Mouse (Mus musculus) CH12.LX (cell line): ENCODE measurements around the gene Wdcp. TPM values are rescaled to one million over a fixed set of nuclear protein-coding genes. Genes with fewer than 3 reads are reported as not detected.

Experiments used
- DNase-seq: peaks from one replicate; pipeline ENCODE4 v3.0.0-alpha.2; 2013; ENCODE audit errors: extremely low read depth
- H3K27ac ChIP-seq: 2 replicates; pipeline ENCODE4 v1.5.1; 2012; ENCODE audit warnings: low read depth, mild to moderate bottlenecking, control low read depth, moderate library complexity; ENCODE audit not compliant: insufficient read depth
- H3K27me3 ChIP-seq: replicated peaks from 2 replicates; pipeline ENCODE3; 2012; ENCODE audit warnings: inconsistent platforms
- H3K36me3 ChIP-seq, 2 experiments: replicated peaks in 1 of 2; 2 replicates each; pipeline versions ENCODE3 to v1.6.1; 2012; ENCODE audit warnings: inconsistent platforms in 1 of 2, low read length in 1 of 2, mild to moderate bottlenecking in 1 of 2, mixed read lengths in 1 of 2, moderate library complexity in 1 of 2; ENCODE audit not compliant: control insufficient read depth in 1 of 2, insufficient read depth in 1 of 2
- H3K4me1 ChIP-seq, 2 experiments: 2 replicates each; pipeline ENCODE4 v1.6.1; 2012; ENCODE audit warnings: inconsistent platforms in 1 of 2, moderate library complexity in 1 of 2; ENCODE audit not compliant: insufficient read depth in 2 of 2, control insufficient read depth in 1 of 2
- H3K4me2 ChIP-seq: 2 replicates; pipeline ENCODE4 v1.6.1; 2012; ENCODE audit warnings: low read depth, mild to moderate bottlenecking, control low read depth; ENCODE audit not compliant: poor library complexity, insufficient read depth, severe bottlenecking
- H3K4me3 ChIP-seq, 3 experiments: fragments of 150-350 bp in 1 of 3; sonication (generic) in 1 of 3; replicated peaks in 1 of 3; 2 replicates each; pipeline versions ENCODE3 to v1.5.1; 2011 to 2012; ENCODE audit warnings: low read depth in 2 of 3, low read length in 2 of 3, mild to moderate bottlenecking in 2 of 3, moderate library complexity in 2 of 3, control low read depth in 1 of 3, improper control_type of control experiment in 1 of 3, inconsistent platforms in 1 of 3, mixed read lengths in 1 of 3; ENCODE audit not compliant: poor library complexity in 1 of 3
- H3K79me2 ChIP-seq: replicated peaks from 2 replicates; pipeline ENCODE4 v1.6.1; 2012; ENCODE audit warnings: mild to moderate bottlenecking, moderate library complexity; ENCODE audit not compliant: control insufficient read depth, poor library complexity, insufficient read depth, severe bottlenecking; ENCODE audit errors: extremely low read depth
- H3K9ac ChIP-seq: 2 replicates; pipeline ENCODE4 v1.6.1; 2012; ENCODE audit warnings: low read depth, mild to moderate bottlenecking, control low read depth, moderate library complexity; ENCODE audit not compliant: insufficient read depth
- H3K9me3 ChIP-seq: replicated peaks from 2 replicates; pipeline ENCODE3; 2012; ENCODE audit warnings: low read length, inconsistent platforms, mixed read lengths
- ELF1 ChIP-seq: IDR thresholded peaks from 2 replicates; pipeline ENCODE4 v1.6.1; 2014; ENCODE audit warnings: low read depth, mild to moderate bottlenecking, inconsistent platforms, low read length, improper control_type of control experiment
- EP300 ChIP-seq: IDR thresholded peaks from 2 replicates; pipeline ENCODE4 v1.6.1; 2011; ENCODE audit warnings: low read length, improper control_type of control experiment
- HCFC1 ChIP-seq: IDR thresholded peaks from 2 replicates; pipeline ENCODE4 v1.6.1; 2012; ENCODE audit warnings: low read depth, mild to moderate bottlenecking, inconsistent platforms, low read length, improper control_type of control experiment
- IRF4 ChIP-seq: IDR thresholded peaks from 2 replicates; pipeline ENCODE4 v1.6.1; 2014; ENCODE audit warnings: low read depth, mild to moderate bottlenecking, inconsistent platforms, low read length, improper control_type of control experiment
- JUN ChIP-seq: IDR thresholded peaks from 2 replicates; pipeline ENCODE4 v1.6.1; 2011; ENCODE audit warnings: low read depth, mild to moderate bottlenecking, low read length, improper control_type of control experiment, moderate library complexity; ENCODE audit not compliant: insufficient read depth
- JUND ChIP-seq: conservative IDR thresholded peaks from 2 replicates; pipeline ENCODE4 v1.6.1; 2011; ENCODE audit warnings: low read depth, low read length, improper control_type of control experiment
- KAT2A ChIP-seq: IDR thresholded peaks from 2 replicates; pipeline ENCODE4 v1.6.1; 2012; ENCODE audit warnings: low read length, improper control_type of control experiment, inconsistent platforms; ENCODE audit not compliant: insufficient replicate concordance
- MAX ChIP-seq: IDR thresholded peaks from 2 replicates; pipeline ENCODE4 v1.6.1; 2011; ENCODE audit warnings: low read length, improper control_type of control experiment
- MEF2A ChIP-seq: IDR thresholded peaks from 2 replicates; pipeline ENCODE4 v1.6.1; 2014; ENCODE audit warnings: low read depth, mild to moderate bottlenecking, inconsistent platforms, low read length, improper control_type of control experiment, borderline replicate concordance
- MYC ChIP-seq: IDR thresholded peaks from 2 replicates; pipeline ENCODE4 v1.6.1; 2011; ENCODE audit warnings: low read depth, mild to moderate bottlenecking, improper control_type of control experiment, low read length
- NELFE ChIP-seq: IDR thresholded peaks from 2 replicates; pipeline ENCODE4 v1.6.1; 2011; ENCODE audit warnings: low read depth, low read length, improper control_type of control experiment
- NRF1 ChIP-seq: IDR thresholded peaks from 2 replicates; pipeline ENCODE4 v1.6.1; 2014; ENCODE audit warnings: low read depth, mild to moderate bottlenecking, inconsistent platforms, low read length, improper control_type of control experiment, moderate library complexity
- POLR2A ChIP-seq: IDR thresholded peaks from 2 replicates; pipeline ENCODE4 v1.6.1; 2011; ENCODE audit warnings: low read depth, mild to moderate bottlenecking, improper control_type of control experiment, low read length
- POLR2AphosphoS2 ChIP-seq: IDR thresholded peaks from 2 replicates; pipeline ENCODE4 v1.6.1; 2011; ENCODE audit warnings: low read depth, low read length, improper control_type of control experiment
- RCOR1 ChIP-seq: conservative IDR thresholded peaks from 2 replicates; pipeline ENCODE4 v1.6.1; 2012; ENCODE audit warnings: low read depth, mild to moderate bottlenecking, inconsistent platforms, low read length, improper control_type of control experiment
- SIN3A ChIP-seq: IDR thresholded peaks from 2 replicates; pipeline ENCODE4 v1.6.1; 2012; ENCODE audit warnings: low read length, improper control_type of control experiment, inconsistent platforms
- SMC3 ChIP-seq: IDR thresholded peaks from 2 replicates; pipeline ENCODE4 v1.6.1; 2011; ENCODE audit warnings: low read depth, low read length, improper control_type of control experiment
- TCF12 ChIP-seq: IDR thresholded peaks from 2 replicates; pipeline ENCODE4 v1.6.1; 2014; ENCODE audit warnings: low read depth, mild to moderate bottlenecking, inconsistent platforms, low read length, improper control_type of control experiment
- UBTF ChIP-seq: IDR thresholded peaks from 2 replicates; pipeline ENCODE4 v1.6.1; 2012; ENCODE audit warnings: low read depth, mild to moderate bottlenecking, inconsistent platforms, low read length, improper control_type of control experiment, moderate library complexity
- ZMIZ1 ChIP-seq: IDR thresholded peaks from 2 replicates; pipeline ENCODE4 v1.6.1; 2012; ENCODE audit warnings: low read depth, mild to moderate bottlenecking, inconsistent platforms, low read length, improper control_type of control experiment
- dilution Hi-C: fragments of 300-500 bp; cut with MboI; formaldehyde crosslinking; loops from 2 replicates; pipeline ENCODE4 v1.14.3; 2020; ENCODE audit warnings: low sequenced_read_pairs; ENCODE audit not compliant: extremely low pct_unique_long_range_greater_than_20kb, extremely low pct_ligation_motif_present
- in situ Hi-C: fragments of 300-500 bp; cut with MboI; formaldehyde crosslinking; loops from 3 replicates; pipeline ENCODE4 v1.14.3; 2019; ENCODE audit warnings: low sequenced_read_pairs, low pct_ligation_motif_present, low pct_unique_long_range_greater_than_20kb, mixed read lengths
- polyA plus RNA-seq: library from polyadenylated mRNA; unstranded; fragments of >175 nt; gene quantifications from 2 replicates; pipeline ENCODE4 v1.2.1, GENCODE M21; 2012; ENCODE audit warnings: low read depth; ENCODE audit not compliant: insufficient read length
- total RNA-seq, 2 experiments: library from RNA; depleted of rRNA; stranded (reverse); fragments of 300-350 nt in 1 of 2; fragments of >200 nt in 1 of 2; gene quantifications; 2 replicates each; pipeline ENCODE4 v1.2.3; 2012 to 2014

The Wdcp gene
- total and polyA plus RNA-seq, 3 experiments: 8.9 to 31.3 (median 18.9) TPM

- dilution Hi-C loops: no loop called here
- Histone ChIP-seq H3K4me1 (peaks cover 0 to 25% of the 10 kb centered on the region in 2 experiments; a peak in 2 of 4 replicates), H3K9me3 (no peaks in the 10 kb centered on the region)
- TF ChIP-seq MEF2A (no peak), ELF1 (no peak), ZMIZ1 (no peak), EP300 (no peak), POLR2A (no peak), NELFE (no peak), JUND (no peak), IRF4 (no peak), JUN (no peak), MYC (no peak), POLR2AphosphoS2 (no peak)
- TF ChIP-seq, all 38 proteins: peak for 0
- Histone ChIP-seq H3K36me3 (peaks cover 3 to 18% of the 10 kb centered on the region in 2 experiments), H3K4me2 (peak overlapping the region; percentile 82), H3K79me2 (peaks cover 10% of the 10 kb centered on the region; the same call in 1 of the 2 replicates), H3K4me3 (peak overlapping the region; percentile 74 to 91 (median 79)), H3K27ac (no peak overlapping the region), H3K9ac (peak overlapping the region; percentile 82), H3K27me3 (no peaks in the 10 kb centered on the region)
- no peak for DNase-seq
- in situ Hi-C loops: loop anchor here (25.0 kb wide), 1 partner anchor 1344 kb away; the partner anchor contains the start of gene Dtnb
Measured at GRCm38 (mm10) chr12:4906476-4906875, 63.4 kb downstream of the Wdcp start.

GRCm38 (mm10) chr12:4906951-4907906, 64.1 kb downstream of the Wdcp start, which contains the start of gene Ubxn2a:
Gene Ubxn2a, minus strand, starts transcription at chr12:4907705.
- peaks cover 3 to 16% of the 10 kb centered on the region in 2 experiments for H3K36me3 ChIP-seq

More at GRCm38 (mm10) chr12:4906951-4907906, 64.1 kb downstream of the Wdcp start, which contains the start of gene Ubxn2a:
- Histone ChIP-seq H3K27ac (peak within 1 kb of the TSS; percentile 87), H3K4me3 (peak within 1 kb of the TSS; percentile 74 to 91 (median 79)), H3K4me1 (peaks cover 0 to 27% of the 10 kb centered on the region in 2 experiments; a peak in 2 of 4 replicates), H3K27me3 (no peaks in the 10 kb centered on the region), H3K9ac (peak within 1 kb of the TSS; percentile 82), H3K9me3 (peaks cover 2% of the 10 kb centered on the region), H3K79me2 (peaks cover 10% of the 10 kb centered on the region; the same call in 1 of the 2 replicates), H3K4me2 (peak within 1 kb of the TSS; percentile 82)
- in situ Hi-C loops (loop anchor here (25.0 kb wide), 1 partner anchor 1345 kb away; the partner anchor contains the start of gene Dtnb), dilution Hi-C loops (no loop called here)
- DNase-seq: peak; percentile 87
- peak; percentile 24; the same call in 1 of the 2 replicates for TF ChIP-seq HCFC1
- no peak for TF ChIP-seq MEF2A
- no peak for TF ChIP-seq SMC3
- TF ChIP-seq MYC: no peak
- TF ChIP-seq KAT2A: no peak
- peak; percentile 80 for TF ChIP-seq POLR2A
- peak; percentile 64 for TF ChIP-seq TCF12
- TF ChIP-seq NRF1: peak; percentile 10; the same call in 1 of the 2 replicates
- peak; percentile 5; the same call in 1 of the 2 replicates for TF ChIP-seq SIN3A
- TF ChIP-seq NELFE: peak; percentile 83
- TF ChIP-seq ZMIZ1: peak; percentile 76; the same call in 1 of the 2 replicates
- 0 out of 2 replicates have a peak, but pooled peaks have one; percentile 4 for TF ChIP-seq RCOR1
- peak; percentile 2; the same call in 1 of the 2 replicates for TF ChIP-seq MAX
- peak; percentile 90 for TF ChIP-seq UBTF
- peak; percentile 41; the same call in 1 of the 2 replicates for TF ChIP-seq ELF1
